Mouse (Mus musculus): Measurements from ENCODE around the gene Gm20390. TPM values are rescaled to one million over a fixed set of nuclear protein-coding genes. Genes with fewer than 3 reads are reported as not detected.
"Not testable (repeated sequence)": the region's sequence is repeated elsewhere in the genome, so short reads cannot be mapped to it uniquely, and the experiment has no call there.

Gm20390 gene
- polyA plus RNA-seq, 2 experiments from 2014 or later = 26.7 to 265 TPM

GRCm38 (mm10) chr11:93963013-93963412 is 5.1 kb downstream of the Gm20390 start:
- no peak for ATAC-seq

GRCm38 (mm10) chr11:93961482-93961881 is 6.6 kb downstream of the Gm20390 start:
- ATAC-seq = no peak

DNA sequence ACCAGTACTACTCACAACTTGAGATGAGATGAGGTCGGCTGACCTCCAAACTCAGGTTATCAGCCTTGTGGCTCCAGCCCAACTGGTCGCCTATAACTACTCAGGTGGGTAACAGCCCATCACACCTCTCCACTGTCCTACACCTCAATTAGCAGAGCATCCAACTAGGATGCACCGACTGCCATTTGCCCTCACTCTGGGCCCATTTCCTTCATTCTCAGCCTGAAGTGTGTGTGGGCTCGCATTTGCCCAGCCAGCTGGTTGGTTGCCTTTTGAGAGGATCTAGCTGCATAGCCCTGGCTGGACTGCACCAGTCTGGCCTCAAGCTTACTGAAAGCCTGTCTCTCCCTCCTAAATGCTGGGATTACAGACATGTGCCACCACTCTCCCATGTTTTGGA is 10.3 kb downstream of the Gm20390 start:
- no peak for ATAC-seq

GRCm38 (mm10) chr11:93957031-93957555 is 11.0 kb downstream of the Gm20390 start:
- no peak for ATAC-seq

DNA sequence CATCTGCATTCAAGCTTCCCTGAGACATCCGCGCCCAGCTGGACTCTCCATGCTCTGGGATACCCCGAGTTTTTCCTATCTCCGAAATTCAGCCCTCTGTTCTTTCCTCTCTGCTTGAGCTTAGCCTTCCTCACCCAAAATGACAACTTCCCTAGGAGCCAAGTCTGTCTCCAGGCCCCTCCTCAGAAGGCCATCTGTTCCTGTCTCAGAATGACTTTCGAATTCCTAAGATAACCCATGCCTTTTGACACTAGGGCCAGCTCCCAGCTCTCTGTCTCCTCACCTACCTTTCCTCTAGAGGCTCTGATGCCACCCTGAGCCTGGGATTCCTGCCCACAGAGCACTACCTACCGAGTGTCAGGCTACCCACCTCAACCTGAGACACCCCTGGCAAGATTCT is 11.9 kb downstream of the Gm20390 start, which contains the start of gene Nme2:
Gene Nme2 (minus strand): TSS at position 101 of the 400 bp plus-strand sequence.
- peak; percentile 4 for ATAC-seq

DNA sequence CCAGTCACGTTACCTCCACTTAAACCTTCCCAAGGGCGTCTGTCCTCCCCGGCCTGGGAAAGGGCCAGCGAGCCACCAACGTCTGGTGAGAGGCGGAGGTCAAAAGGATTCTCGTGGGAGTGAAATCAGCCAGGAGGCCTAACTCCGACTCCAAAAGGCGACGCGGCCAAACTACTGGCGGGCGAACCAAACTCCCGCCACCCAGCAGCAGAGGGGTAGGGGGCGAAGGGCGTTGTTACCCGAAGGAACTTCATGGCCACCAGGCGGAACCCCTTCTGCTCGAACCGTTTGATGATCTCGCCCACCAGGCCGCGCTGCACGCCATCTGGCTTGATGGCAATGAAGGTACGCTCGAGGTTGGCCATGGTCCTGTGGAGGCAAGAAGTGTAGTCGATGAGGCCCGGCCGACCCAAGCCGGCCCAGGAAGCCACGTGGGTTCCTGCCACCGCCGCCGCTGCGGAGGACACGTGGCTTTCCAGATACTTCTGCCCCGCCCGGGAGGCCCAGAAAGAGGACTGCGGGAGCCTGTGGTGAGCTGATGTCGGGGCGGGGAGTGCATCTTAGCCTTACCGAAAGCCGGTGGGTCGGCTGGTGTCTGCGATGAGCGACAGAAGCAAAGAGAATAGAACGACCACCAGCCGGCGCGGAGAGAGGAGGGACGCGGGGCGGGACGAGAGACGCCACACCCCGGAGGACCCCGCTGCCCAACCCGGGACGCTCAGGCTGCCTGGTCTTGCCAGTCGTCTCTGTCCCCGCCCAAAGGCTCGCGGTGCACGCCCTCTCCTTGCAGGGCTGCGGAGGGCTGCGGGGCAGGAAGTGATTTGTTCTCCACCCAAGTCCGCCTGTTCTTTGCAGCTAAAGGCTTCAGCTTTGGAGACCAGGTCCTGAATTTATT is 12.6 kb downstream of the Gm20390 start:
- ATAC-seq = peak; percentile 99

DNA sequence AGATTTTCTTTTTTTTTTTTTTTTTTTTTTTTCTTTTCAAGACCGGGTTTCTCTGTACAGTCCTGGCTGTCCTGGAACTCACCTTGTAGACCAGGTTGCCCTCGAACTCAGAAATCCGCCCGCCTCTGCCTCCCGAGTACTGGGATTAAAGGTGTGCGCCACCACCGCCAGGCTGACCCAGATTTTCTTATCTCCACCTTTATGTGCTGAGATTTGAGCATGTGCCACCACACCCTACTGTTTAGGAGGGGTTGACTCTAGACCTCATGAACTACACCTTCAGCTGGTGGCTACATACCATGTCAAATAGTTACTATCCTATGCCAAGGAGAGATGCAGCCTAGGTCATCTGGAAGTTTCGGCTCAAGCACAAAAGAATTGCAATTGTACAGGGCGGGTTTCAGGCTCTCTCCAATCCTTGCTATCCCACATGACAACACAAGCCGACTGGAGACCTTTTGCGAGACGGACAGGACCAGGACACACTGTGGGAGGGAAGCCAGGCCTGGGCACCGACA is 13.3 kb downstream of the Gm20390 start:
- no peak for ATAC-seq

GRCm38 (mm10) chr11:93952376-93952775 is 15.7 kb downstream of the Gm20390 start:
- ATAC-seq = no peak

- ATAC-seq = no peak
Measured at GRCm38 (mm10) chr11:93950045-93950444, 18.0 kb downstream of the Gm20390 start.

DNA sequence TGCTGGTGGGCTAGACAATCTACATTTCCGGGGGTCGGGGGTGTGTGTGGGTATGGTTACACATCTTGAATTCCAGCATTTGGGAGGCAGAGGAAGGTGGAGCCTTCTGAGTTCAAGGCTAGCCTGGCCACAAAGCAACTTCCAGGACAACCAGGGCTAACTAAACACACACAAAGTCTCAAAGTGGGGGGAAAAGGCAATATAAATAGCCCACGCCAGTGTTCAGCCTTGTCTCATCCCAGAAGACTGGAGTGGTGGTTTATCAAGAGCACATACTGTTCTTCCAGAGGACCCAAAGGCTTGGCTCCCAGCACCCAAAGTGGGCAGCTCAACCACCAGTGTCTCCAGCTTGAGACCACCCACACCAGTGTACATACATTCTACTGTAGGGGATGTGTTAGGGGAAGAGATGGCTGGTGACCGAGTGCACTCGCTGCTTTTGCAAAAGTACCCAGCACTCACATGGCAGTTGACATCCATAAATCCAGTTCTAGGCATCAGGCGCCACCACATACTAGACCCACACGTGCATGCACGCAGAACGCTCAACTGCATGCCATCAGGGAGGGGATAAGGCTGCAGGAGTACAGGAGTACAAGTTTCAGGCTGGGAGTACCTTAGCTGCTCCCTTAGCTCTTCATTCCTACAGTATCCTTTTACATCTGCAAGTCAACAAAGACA is 19.1 kb downstream of the Gm20390 start:
- no peak for ATAC-seq

DNA sequence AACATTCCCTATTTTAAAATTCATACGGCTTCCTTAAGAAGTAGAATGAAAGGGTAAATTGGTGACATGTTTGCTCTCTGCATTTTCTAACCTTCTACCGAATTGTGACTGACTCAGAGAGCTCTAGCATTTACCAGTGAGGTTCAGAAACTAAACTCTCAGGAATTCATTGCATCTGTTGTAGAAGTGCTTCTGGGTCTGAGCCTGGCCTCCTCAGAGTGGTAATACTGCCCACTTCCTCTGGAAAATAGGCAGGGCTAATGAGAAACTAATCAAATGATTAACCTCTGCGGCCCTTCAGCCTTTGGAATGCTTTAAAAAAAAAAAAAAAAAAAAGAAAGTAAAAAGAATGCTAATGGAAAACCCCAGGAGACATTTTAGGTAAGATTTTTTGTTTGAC is 23.1 kb downstream of the Gm20390 start:
- ATAC-seq = no peak

DNA sequence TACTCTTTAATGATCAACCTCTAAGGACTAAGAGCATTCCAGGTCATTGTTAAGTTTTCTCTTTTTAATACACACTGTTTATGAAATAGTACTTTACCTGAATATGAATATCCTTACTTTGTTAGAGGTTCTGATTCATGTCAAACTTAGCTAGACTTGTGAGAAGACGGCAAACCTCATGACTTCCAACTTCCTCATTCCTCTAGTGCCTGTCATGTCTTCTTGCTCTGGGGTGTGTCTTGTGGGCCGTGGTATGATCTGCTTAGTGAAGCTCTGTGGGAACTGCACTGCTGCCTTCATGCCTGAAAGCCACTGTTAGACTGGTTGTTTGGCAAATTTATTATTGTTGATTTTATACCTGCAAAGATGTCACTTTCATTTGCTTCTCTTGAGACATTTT is 27.2 kb downstream of the Gm20390 start:
- no peak for ATAC-seq

- ATAC-seq = no peak
Measured at GRCm38 (mm10) chr11:93929106-93929505, 39.0 kb downstream of the Gm20390 start.

DNA sequence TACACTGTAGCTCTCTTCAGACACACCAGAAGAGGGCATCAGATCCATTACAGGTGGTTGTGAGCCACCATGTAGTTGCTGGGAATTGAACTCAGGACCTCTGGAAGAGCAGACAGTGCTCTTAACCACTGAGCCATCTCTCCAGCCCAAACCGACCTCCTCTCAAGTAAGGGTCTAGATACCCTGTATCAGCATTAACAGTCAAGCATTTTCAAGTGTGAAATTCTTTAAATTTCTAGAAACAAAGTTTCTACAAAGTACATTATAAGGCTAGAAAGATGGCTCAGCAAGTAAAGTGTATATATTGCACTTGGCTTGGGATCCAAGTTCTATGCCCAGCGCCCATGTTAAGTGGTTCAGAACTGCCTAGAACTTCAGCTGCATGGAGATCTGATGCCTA is 53.1 kb downstream of the Gm20390 start:
- ATAC-seq = not testable (repeated sequence)

- no peak for ATAC-seq
Measured at GRCm38 (mm10) chr11:93911603-93912002, 56.5 kb downstream of the Gm20390 start.

DNA sequence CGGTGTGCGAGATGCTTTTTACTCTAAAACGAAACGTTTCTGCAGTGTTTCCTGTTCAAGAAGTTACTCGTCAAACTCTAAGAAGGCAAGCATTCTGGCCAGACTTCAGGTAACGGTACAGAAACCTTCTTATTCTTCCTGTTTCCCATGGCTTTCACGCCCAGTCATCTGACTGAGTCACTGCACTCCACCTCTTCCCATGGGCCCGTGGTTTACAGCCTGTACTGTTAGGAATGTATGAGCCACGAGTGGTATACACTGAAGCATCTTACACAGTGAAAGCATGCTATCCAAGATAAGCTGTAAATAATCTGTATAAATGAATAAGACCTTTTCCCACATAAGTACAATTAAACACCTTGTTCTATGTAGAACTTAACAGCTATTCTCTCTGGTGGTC is 59.3 kb downstream of the Gm20390 start:
- ATAC-seq = no peak

GRCm38 (mm10) chr11:93907839-93908238 is 60.3 kb downstream of the Gm20390 start:
- no peak for ATAC-seq

DNA sequence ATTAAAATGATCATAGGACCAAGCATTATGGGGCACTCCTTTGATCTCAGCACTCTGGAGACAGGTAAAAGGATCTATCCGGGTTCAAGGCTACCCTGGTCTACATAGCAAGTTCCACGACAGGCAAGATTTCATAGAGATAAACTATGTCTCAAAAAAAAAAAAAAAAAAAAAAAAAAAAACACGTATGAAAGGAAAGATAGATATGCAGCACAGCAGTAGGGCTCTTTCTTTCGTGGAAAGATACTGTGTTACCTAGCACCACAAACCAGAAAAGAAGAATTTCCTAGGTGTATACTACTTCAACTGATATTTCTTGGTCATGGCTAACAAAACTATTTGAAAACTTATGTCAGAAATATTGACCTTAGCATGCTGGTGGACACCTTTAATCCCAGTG is 61.3 kb downstream of the Gm20390 start:
- ATAC-seq = no peak

Other genes with a start within 250 kb of the Gm20390 start
- gene Utp18, start 82.5 kb downstream of the Gm20390 start, polyA plus RNA-seq (2017; shearing (Covaris generic)) = 10 to 100 TPM; 10.7 to 17.6 TPM
- gene Mbtd1, start 82.4 kb downstream of the Gm20390 start, polyA plus RNA-seq (2017; shearing (Covaris generic)) = 10 to 100 TPM; 30.9 to 38.9 TPM
- 100 to 1,000 TPM; 116 to 398 TPM for gene Nme2, start 12.0 kb downstream of the Gm20390 start, polyA plus RNA-seq (2017; shearing (Covaris generic))
- gene Nme1, start 228 bp upstream of the Gm20390 start, polyA plus RNA-seq (2017; shearing (Covaris generic)) = 100 to 1,000 TPM; 119 to 260 TPM
- gene Spag9, start 27.8 kb upstream of the Gm20390 start, polyA plus RNA-seq (2017; shearing (Covaris generic)) = 10 to 100 TPM; 14.9 to 20.3 TPM
- 1 to 10 TPM; 4.7 to 8.9 TPM for gene Tob1, start 243.2 kb upstream of the Gm20390 start, polyA plus RNA-seq (2017; shearing (Covaris generic))